In the genomic region with DNA sequence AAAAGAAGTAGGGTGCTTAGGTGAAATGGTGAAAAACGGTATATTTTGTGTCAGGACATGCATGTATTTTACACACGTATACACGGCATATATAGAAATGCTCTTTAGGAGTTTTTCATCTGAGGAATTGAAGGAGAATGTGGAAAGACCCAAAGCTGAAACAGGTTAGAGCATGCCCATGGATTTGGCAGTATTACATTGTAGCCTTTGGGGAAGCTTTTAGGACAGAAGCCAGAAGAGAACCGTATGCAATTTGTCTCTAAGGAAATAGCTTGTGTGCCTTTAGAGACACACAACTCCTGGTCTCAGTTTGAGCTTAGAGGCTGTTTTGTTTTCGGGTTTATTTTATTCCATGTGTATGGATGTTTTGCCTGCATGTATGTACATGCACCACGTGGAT, we compare ENCODE assay signal across 23 mouse cellular contexts.
"Had no signal": no experiment of that assay in that cellular context is flagged by ENCODE, and none has a peak within 500 bp of the region (broad histone marks: within the 10 kb centered on the region; RNA-seq: fewer than 3 reads in every experiment).

No protein-coding gene starts in this region.

- H3K27me3 ChIP-seq: heart, embryonic 12.5 days; hindbrain, embryonic 13.5 days; limb, embryonic 13.5 days; liver, embryonic 13.5 days; liver, embryonic 15.5 days had no signal

- H3K4me3 ChIP-seq: gastrocnemius, adult 2 months; heart, embryonic 10.5 days; heart, embryonic 12.5 days; hindbrain, embryonic 13.5 days; layer of hippocampus, adult 2 months; left cerebral cortex, adult 2 months; limb, embryonic 13.5 days; liver, embryonic 13.5 days; liver, embryonic 15.5 days had no signal

- H3K9ac ChIP-seq: heart, embryonic 12.5 days; hindbrain, embryonic 13.5 days; limb, embryonic 13.5 days; liver, embryonic 13.5 days; liver, embryonic 15.5 days had no signal

- DNase-seq: gastrocnemius, adult 2 months; gastrocnemius, postnatal 10 days; gastrocnemius, postnatal 25 days; heart, adult 18-20 months; heart, postnatal 10 days; heart, postnatal 36 days; kidney, adult 11 months; kidney, adult 2 months; kidney, postnatal 10 days; kidney, postnatal 25 days; kidney, postnatal 4 days; liver; liver, embryonic 13.5 days had no signal

- H3K9me3 ChIP-seq: heart, embryonic 10.5 days; heart, embryonic 12.5 days; hindbrain, embryonic 13.5 days; limb, embryonic 13.5 days; liver, embryonic 13.5 days; liver, embryonic 15.5 days had no signal

- H3K27ac ChIP-seq: gastrocnemius, adult 2 months; heart, embryonic 10.5 days; hindbrain, embryonic 13.5 days; hindbrain, postnatal 0 days; layer of hippocampus, adult 2 months; left cerebral cortex, adult 2 months; limb, embryonic 13.5 days; liver, embryonic 13.5 days; liver, embryonic 15.5 days had no signal

- ATAC-seq: hindbrain, postnatal 0 days; intestine, embryonic 16.5 days had no signal

- H3K4me2 ChIP-seq: heart, embryonic 12.5 days; hindbrain, embryonic 13.5 days; limb, embryonic 13.5 days; liver, embryonic 11.5 days; liver, embryonic 13.5 days; liver, embryonic 15.5 days had no signal
